Mouse (Mus musculus) liver (tissue): ENCODE results near the gene Ninj1.

Experiments
- DNase-seq: peaks from one replicate; pipeline ENCODE4 v3.0.0-alpha.2; 2020; ENCODE audit warnings: mixed read lengths

Ninj1 gene

DNA sequence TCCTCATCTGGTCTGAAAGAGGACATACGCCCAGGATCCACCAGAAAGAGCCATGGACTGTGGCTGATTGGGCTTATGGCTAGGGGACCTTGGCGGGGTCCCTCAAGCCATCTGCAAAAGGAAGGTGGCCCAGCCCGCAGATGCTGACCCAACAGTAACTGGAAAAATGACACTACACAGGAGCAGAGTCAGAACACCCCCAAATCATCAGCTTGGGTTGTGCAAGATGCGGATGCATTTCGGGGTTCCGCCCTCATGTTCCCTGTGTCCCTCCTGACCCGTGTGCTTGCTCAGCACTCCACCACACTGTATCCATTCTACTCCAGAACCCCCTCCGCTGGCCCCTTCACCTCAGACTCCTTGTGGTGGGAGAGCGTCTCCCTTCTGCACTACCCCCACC lies 11.4 kb downstream of the Ninj1 start:
- no peak for DNase-seq

DNA sequence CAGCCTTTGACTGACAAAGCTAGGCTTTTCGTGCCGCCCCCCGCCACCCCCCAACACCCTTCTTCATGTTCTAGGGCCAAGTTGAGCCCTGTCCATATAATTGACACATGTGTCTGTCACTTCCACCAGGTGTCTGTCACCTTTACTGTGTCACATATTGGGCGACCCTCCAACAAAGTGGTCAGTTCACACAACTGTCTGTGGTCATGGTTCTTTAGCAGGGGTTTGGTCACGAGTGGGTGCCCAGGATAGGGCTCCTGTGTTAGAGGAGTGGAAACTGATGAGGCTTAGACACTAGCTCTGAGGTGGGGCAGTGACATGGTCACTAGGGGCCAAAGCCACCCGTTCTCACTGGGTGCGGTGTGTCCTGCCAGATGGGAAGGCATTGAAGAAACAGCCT lies 12.6 kb downstream of the Ninj1 start:
- no peak for DNase-seq

DNA sequence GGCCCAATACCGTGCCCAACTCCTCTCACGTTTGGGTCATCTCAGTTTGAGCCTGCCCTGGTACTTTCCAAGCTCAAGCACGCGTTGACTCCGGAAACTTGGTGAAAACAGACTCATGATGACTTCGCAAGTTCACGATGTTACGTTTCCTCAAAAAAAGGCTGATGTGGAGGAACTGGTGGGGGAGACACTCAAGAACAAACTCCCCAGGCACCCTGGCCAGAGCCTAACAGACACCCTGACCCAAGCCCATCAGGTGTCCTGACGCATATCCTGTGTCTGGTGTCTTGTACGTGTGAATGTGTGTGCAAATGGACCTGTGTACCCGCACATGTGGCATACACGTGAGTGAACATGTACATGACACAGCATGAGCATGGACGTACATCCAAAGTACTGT lies 13.4 kb downstream of the Ninj1 start:
- no peak for DNase-seq

DNA sequence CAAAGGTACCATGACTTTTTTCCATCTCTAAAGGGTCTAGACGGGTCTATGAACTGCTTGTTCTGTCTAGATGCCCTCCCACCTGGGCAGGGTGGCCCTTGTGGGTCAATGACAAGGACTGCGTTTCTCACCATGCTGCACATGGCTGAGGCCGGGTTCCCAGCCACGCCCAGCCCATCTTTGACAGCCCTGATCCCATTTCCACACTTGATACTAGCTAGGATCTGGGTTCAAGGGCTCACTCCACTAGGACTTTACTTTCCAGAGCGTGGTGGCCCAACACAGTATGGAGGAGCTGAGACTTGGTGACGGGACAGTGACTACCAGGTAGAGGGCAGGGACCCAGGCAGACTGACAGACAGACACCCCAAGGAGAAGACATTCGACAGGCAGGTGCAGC lies 15.3 kb downstream of the Ninj1 start:
- DNase-seq, result no peak

DNA sequence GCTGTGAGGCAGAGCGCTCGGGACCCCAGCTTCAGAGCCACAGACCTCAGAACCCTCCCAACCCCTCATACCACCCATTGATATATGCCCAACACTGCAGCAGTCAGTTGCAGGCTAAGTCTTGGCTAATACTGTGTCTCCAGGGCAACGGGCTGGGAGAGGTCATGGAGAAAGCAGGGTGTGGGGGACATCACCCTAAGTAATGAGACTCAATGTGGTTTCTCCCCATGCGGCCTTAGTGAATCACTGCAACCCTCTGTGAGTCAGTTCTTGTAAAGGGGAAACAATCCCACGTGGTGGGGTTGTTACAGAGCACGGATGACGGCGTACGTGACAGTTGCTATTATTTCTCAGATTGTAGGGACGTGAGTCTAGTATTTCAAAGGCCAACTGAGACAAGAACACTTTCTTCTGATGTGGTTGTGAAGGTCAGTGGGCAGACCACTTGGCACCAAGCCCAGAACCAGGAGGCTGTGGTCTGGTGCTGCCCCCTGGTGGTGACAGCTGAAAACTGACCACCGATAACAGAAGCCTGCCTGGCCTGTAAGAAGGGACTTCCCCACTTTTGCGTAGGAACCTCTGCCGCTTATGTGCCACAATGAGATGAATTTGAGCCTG lies 18.2 kb downstream of the Ninj1 start:
- DNase-seq, result peak; percentile 75

DNA sequence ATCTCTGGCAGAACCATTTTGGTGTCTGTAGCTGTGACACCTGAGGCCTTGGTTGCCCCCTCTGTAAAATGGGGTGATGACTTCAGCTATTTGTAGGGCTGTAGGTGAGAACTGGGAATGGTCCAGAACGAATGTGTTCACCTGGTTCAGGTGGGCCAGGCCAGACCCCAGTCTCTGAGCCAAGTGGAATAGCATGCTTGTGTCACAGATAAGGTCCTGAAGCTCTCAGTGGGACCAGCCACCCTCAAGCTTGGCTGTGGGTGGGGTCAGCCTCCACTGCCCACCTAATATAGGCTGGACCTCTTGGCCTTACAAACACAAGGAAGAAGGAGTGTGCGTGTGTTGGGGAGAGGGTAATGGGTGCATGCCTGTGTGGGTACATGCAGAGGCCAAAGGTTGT lies 19.1 kb downstream of the Ninj1 start:
- DNase-seq, result no peak

DNA sequence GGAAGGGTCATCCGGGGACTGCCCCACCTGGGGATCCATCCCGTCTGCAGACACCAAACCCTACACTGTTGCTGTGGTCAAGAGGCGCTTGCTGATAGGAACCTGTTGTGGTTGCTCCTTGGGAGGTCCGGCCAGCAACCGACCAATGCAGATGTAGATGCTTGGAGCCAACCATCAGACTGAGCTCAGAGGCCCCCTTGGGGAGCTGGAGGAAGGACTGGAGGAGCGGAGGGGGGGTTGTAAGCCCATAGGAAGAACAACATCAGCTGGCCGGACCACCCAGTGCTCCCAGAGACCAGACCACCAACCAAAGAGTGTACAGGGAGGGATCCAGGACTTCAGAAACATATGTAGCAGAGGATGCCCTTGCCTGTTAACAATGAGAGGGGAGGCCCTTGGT lies 22.0 kb downstream of the Ninj1 start:
- DNase-seq, result no peak

DNA sequence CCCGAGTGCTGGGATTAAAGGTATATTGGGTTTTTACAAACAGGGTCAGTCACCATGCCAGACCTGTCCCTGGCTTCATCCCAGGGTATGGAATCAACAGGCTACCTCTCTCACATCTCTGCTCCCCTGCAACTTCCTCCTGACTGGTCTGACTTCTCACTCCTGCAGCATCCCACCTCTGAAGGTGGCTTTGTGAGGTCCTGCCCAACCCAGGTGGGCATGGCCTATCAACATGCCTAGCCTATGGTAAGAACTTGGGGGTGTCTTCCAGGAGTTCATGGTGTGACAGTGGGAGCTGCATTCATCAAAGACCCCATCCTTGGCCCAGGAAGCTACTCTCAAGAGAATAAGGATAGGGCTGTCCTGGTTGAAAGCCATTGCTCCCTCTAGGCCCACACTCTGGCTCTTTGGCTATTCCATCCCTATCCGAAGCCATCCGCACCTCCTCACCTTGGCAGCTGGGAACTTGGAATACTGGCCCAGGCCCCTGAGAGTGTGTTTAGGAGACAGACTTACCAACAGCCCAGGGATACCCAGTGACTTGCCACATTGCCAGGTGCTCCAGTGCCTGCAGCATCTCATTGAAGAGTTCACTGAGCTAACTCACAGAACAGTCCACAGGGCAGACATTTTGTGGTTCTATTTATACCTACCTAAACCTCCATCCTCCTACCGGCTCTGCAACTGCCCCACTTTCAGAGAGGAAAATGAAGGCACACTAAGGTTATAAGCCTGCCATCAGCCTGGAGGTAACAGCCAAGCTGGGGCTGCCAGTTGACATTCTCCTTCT lies 25.6 kb downstream of the Ninj1 start:
- DNase-seq, result no peak

DNA sequence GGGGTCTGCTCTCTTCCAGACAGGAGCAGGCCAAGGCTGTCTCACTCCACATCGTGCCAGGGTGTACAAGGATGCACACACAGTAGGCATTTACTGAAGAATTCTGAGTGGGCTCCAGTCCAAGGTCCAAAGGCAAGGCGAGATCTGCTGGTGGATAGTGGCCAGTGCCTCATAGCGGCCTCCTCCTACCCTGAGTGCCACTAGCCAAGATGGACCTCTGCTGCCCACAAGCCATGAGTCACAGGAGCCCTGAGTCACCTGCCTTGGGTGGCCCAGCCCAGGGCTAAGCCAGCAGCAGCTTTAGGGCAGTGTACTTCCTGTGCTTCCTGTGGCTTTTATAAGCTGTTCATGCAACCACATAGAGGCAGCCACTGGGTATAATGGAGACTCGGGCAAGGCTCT lies 26.2 kb downstream of the Ninj1 start:
- DNase-seq, result no peak

DNA sequence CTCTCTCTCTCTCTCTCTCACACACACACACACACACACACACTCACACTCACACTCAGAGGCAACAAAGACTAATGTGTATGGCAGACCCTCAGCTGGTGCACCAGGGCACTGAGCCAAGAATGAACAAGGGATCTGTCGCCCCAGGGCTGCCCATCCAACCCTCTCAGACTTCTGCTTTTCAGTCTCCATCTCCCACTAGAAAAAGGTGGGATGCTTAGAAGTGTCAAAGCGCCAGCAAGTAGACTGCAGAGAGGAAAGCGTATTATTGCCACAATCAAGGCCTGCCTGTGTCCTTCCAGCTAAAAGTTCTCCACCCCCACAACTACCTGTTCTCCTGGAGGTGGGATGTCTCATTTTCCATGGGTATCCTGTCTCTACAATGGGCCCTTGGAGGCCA lies 27.2 kb downstream of the Ninj1 start:
- no peak for DNase-seq

DNA sequence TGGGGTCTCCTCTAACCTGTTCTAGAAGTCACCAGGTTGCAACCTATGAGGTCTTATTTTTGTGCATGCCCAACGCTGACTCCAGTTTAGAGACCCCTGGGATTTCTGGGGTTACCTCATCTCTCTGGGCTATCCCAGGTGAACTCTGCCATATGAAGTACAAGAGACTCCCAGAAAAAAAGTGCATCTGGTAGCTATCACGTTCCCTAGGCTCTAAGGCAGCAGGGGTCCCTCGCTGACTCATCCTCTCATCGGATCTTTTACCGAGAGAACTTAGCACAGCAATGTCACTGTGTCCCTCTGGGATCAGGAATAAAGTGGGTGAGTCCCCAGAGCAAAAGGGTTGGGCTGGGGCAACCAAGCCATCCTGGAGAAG lies 27.8 kb downstream of the Ninj1 start:
- no peak for DNase-seq

DNA sequence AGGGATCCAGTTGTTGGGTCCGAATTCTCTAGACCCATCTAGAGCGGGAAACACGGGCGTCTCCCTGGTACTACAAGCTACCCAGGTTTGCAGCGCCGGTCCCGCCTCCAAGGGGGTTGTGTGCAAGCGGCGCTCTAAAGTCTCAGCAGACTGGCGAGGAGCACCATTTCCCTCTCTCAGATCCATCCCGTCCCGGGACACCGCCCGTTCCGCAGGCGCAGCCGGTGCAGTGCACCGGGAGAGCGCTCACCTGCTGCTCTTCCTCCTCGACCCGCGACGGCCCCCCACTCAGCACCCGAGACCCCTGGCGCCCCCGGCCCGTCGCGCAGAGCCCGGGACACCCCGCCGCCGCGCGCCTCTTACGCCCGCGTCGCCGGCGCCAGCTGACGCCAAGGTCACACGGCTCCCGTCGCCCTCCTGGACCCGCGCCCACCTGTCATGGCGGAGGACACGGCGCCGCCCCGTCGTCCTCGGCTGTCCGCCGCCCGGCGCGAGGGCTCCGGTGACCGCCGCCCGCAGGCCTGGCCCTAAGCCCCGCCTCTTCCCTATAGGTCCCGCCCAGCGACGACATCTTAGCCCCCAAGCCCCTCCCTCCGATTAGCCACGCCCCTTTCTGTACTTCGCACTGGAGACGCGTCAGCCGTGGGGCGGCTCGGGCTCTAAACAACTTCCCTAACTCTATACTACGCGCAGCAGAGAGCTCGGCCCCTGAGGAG lies 28.4 kb downstream of the Ninj1 start, which contains the start of gene Card19:
TSS of gene Card19 (minus strand) at position 534 of the 716 bp plus-strand sequence.
- peak; percentile 97 for DNase-seq

DNA sequence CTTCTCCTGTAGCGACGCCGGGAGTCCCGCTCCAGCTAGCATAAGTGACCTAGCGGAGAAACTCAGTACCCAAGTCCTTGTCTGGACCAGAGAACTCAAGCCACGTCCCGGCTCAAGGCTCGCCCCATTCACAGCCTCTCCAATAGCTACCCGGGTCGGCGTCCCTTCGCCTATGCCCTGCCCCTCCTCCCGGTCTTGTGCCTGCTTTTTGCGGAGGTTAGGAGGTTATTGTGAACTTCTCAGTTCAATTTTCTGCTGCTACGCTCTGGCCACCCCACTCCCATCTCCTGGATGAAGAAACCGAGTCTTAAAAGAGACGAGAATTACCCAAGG lies 28.9 kb downstream of the Ninj1 start:
- no peak for DNase-seq

DNA sequence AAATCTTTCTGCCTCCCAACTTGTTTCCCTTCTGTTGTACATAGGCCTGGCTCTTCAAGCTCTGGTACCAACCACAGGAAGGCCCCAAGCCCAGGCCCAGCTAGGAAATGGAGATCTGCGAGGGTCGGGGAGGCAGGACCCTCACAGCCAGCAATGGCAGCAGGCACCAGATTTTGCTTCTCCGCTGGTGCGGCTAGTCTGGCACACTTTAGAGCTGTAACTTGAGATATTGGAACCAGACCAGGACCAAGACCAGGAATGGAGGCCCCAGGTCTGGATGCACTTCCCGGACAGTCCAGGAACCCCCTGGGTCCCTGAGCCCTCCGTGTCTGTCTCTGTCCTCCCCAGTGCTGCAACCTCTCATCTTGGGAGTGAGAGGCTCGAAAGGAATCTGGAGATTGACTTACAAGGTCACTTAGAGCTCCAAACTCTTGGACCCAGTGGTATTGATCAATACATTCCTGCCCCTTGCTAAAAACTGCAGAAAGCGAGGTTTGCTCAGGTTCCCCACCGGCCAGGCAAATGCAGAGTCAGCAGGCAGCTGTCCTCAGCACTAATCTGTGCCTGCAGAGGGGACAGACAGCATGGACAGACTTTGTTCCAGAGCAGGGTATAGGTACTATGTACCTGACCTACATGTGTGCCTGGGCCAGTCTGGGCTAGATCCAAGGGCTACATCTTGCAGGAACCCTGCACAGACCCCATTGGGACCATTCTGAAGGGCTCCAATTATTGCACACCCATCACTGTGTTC lies 29.7 kb downstream of the Ninj1 start:
- no peak for DNase-seq

DNA sequence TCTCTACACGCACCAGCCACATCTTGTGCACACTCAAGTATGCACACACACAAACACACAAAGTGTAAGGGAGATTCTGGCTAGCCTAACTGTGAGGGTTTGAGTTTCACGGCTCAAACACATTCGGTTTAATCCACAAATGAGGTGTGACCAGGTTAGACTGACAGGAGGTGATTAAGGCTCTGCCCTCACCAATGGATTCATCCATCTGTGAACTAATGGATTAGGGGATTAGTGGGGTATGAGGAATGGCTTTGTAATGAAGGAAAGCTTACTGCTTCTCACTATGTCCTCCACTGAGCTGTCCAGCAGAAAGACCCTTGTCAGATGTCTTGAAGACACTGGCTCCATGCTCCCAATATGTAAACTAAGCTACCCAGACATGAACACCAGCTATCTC lies 31.4 kb downstream of the Ninj1 start:
- DNase-seq, result no peak

DNA sequence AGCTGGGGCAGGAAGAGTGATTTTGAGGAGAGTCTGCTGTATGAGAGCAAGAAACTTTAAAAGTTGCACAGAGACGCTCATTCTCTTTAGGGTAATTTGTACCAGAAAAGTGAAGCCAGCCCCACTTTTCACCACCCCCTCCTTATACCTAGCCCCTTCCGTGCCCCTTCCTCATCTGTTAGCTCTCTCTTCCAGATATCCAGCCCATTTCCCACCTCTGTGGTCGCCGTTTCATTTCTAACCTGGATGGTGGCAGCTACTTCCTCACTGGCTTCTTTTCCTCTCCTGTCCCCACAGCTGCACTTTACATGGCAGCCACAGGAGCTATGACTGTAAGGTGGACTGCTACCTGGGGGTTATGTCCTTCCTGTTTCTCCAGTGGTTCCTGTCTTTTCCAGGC lies 32.1 kb downstream of the Ninj1 start:
- no peak for DNase-seq

DNA sequence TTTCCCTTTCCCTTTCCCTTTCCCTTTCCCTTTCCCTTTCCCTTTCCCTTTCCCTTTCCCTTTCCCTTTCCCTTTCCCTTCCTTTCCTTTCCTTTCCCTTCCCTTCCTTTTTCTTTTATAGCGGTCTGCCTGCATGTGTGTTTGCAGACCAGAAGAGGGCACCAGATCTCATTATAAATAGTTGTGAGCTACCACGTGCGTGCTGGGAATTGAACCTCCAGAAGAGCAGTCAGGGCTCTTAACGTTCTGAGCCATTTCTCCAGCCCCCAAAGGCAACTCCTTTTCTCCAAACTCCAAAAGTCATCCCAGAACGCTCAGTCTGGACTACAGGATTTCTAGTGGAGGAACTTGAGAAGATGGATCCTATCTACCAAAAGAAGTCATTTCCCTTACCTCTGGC lies 33.6 kb downstream of the Ninj1 start:
- no peak for DNase-seq

DNA sequence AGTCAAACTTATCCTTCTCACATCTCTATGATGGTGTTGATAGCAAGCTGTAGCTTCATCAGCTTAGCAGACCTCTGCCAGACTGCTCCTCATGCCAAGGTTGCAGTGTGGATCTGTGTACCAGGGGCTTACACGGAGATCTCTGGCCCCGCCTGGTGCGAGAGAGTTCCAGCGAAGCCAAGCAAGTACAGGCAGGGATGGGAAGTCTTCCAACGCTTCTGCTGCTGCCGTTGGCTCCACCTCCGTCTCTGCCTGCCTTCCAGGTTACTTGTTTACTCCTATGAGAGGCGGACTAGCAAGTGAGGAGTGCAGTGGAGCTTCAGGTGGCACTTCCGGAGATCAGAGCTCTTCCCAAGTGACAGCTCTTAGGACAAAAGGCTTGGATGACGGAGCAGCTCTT lies 37.0 kb downstream of the Ninj1 start:
- DNase-seq, result no peak

DNA sequence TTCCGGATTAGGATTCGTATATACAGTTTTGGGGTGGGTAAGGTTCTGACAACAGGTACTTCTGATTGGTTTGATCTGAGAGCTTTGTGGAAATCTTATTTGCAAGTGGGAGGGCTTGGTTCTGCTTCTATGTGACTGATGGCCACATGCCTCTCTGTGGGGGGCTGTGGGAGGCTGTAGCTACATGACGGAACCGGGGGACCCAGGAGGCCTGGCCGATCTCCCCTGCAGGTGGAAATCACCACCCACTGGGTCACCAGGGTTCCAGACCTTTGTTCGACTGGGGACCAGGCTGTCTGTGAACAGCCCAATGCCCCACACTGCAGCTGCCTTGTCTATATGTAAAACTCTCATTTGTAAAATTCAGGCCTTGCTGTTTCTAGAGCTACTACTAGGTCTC lies 37.4 kb downstream of the Ninj1 start:
- DNase-seq, result no peak

DNA sequence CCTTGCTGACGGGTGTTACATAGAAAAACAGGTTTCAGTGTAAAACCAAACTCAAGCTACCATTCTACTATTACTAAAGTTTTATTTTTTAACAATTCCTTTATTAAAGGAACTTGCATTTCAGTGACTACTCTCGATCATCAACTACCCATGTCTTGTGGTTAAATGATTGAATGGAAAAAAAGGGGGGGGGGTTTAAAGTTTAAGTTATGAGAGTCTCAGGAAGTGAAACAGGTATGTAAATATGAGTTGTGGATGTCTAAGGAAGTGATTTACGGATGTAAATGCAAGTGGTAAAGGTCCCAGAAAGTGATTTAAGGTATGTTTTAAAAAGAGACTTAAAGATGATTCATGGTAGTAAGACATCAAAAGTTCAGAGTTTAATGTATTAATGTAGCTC lies 37.9 kb downstream of the Ninj1 start:
- DNase-seq, result no peak

DNA sequence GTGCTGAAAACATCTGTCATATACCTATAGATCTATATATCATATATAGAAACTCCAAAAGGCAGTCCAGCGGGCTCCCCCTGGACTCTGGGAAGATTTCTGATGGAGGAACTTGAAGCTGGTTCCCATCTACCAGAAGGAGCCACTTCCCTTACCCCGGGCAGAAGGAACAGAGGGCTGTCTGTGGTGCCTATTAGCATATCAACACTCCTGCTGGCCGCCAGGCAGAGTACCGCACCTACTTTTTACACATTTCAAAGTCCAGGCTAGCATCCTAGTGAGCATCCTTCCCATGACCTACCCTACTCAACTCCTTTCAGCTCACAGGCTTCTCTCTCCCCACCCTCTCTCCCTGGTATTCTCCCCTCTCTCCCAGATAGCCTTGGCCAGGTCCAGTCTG lies 38.3 kb downstream of the Ninj1 start:
- no peak for DNase-seq

DNA sequence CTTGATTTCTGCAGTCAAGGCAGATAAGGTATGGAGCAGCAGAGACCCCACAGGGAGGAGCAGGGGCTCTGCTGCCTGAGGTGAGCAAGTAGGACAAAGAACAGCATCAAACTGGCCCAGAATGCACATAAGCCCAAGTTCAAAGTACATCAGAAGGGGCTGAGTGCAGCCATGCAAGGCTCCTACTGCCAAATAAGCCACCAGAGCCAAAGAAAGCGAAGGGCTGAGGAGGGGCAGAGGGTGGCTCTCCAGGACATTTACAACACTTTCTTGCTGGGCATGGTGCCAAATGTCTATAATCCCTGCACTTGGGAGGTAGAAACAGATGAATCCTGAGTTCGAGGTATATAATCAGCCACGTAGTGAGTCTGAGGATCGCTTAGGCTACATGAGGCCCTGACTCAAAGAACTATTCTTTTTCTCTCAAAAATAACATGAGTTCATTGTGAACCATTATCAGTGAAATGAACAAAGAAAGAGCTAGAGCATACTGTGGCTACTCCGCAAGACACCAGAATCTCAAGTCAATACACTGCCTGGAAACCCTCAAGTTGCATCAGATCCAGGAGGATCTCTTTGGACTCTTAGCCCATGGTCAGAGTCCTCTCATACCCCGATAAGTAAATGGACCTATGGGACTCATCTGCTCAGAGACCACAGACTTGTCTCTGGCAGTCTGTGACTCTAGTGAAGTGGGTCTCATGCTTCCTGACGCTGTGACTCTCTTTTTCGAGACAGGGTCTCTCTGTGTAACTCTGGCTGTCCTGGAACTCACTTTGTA lies 46.7 kb downstream of the Ninj1 start:
- DNase-seq, result no peak

DNA sequence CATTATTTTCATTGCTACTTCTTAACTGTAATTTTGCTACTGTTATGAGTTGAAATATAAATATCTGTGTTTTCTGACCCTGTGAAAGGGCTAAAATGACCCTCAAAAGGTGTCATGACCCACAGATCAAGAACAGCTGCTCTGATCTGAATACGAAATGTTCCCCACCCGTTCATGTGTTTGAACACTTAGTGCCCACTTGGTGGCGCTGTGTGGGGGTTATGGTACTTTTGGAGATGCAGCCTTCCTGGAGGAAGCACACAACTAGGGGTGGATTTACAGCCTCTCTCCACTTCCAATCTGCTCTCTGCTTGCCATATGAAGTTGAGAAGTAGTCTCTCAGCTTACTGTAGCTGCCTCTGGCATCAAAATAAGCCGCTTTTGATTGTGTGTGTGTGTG lies 47.4 kb downstream of the Ninj1 start:
- DNase-seq, result no peak
